Mouse (Mus musculus): Measurements from ENCODE around the gene Aldh1b1.

- TF ChIP-seq POLR2A (IDR thresholded peaks at IDR 0.05; ENCODE audit: borderline replicate concordance, extremely low read depth, insufficient read depth, insufficient read length, poor library complexity, severe bottlenecking) = no peak
- no peak for TF ChIP-seq CTCF (IDR thresholded peaks at IDR 0.05; ENCODE audit: borderline replicate concordance, extremely low read depth, insufficient read depth, insufficient read length)
Observed at GRCm38 (mm10) chr4:45848109-45848824, 49.4 kb downstream of the Aldh1b1 start, which contains the start of gene Stra6l.
